26 mouse cellular contexts compared by ENCODE assay signal in genomic region chr8:92834786-92835500, GRCm38 (mm10). TPM values are rescaled to one million over a fixed set of nuclear protein-coding genes. Genes with fewer than 3 reads are reported as not detected.
DNase-seq lines count a peak whose midpoint lies in the region; ATAC-seq and TF ChIP-seq lines count a peak whose summit lies in the region.
"Had no signal": no experiment of that assay in that cellular context is flagged by ENCODE, and none has a peak within 500 bp of the region (broad histone marks: within the 10 kb centered on the region; RNA-seq: fewer than 3 reads in every experiment).

No protein-coding gene starts in this region.

- H3K27ac ChIP-seq in embryonic facial prominence, embryonic 11.5 days (replicated peaks; ENCODE audit: low read depth, low read length) = no peak overlapping the region
- no peak overlapping the region for H3K27ac ChIP-seq in embryonic facial prominence, embryonic 10.5 days (replicated peaks)
- H3K27ac ChIP-seq in lung, embryonic 15.5 days = peak overlapping the region; percentile 29; the same call in 1 of the 2 replicates
- no peak overlapping the region for H3K27ac ChIP-seq in lung, postnatal 0 days (ENCODE audit: low read length)
- no peak overlapping the region for H3K27ac ChIP-seq in forebrain, embryonic 11.5 days (ENCODE audit: low read depth, low read length)
- H3K27ac ChIP-seq: heart, embryonic 13.5 days; hindbrain, embryonic 14.5 days; kidney, embryonic 15.5 days; limb, embryonic 13.5 days; liver, embryonic 15.5 days; midbrain, embryonic 12.5 days; neural tube, embryonic 12.5 days had no signal

- WGBS in embryonic facial prominence, embryonic 11.5 days = 81% methylated on average over 11 of the region's 11 CpGs
- WGBS in embryonic facial prominence, embryonic 10.5 days = 86% methylated on average over 11 of the region's 11 CpGs
- WGBS in lung, embryonic 15.5 days = 75% methylated on average over 11 of the region's 11 CpGs
- WGBS in lung, postnatal 0 days = 72% methylated on average over 11 of the region's 11 CpGs
- WGBS in forebrain, embryonic 11.5 days = 90% methylated on average over 11 of the region's 11 CpGs

- no peak for TF ChIP-seq EP300 in lung, postnatal 0 days (IDR thresholded peaks at IDR 0.05)

- no peak overlapping the region for H3K4me2 ChIP-seq in embryonic facial prominence, embryonic 11.5 days (ENCODE audit: low read depth, low read length)
- H3K4me2 ChIP-seq in lung, embryonic 15.5 days = no peak overlapping the region
- no peak overlapping the region for H3K4me2 ChIP-seq in lung, postnatal 0 days (replicated peaks; ENCODE audit: low read depth, low read length)
- H3K4me2 ChIP-seq in forebrain, embryonic 11.5 days (ENCODE audit: low read depth, low read length, severe bottlenecking) = no peak overlapping the region
- H3K4me2 ChIP-seq: heart, embryonic 13.5 days; hindbrain, embryonic 14.5 days; kidney, embryonic 15.5 days; limb, embryonic 13.5 days; liver, embryonic 15.5 days; midbrain, embryonic 12.5 days; neural tube, embryonic 12.5 days had no signal

- H3K4me3 ChIP-seq in embryonic facial prominence, embryonic 11.5 days (ENCODE audit: low read depth, low read length) = no peak overlapping the region
- H3K4me3 ChIP-seq in embryonic facial prominence, embryonic 10.5 days = no peak overlapping the region
- no peak overlapping the region for H3K4me3 ChIP-seq in lung, embryonic 15.5 days
- no peak overlapping the region for H3K4me3 ChIP-seq in lung, postnatal 0 days (ENCODE audit: low read depth, low read length)
- H3K4me3 ChIP-seq in forebrain, embryonic 11.5 days (ENCODE audit: low read depth, low read length) = no peak overlapping the region
- H3K4me3 ChIP-seq: erythroblast, embryonic 14.5 days; heart, embryonic 13.5 days; kidney, embryonic 15.5 days; limb, embryonic 13.5 days; liver, embryonic 15.5 days; midbrain, embryonic 12.5 days; neural tube, embryonic 12.5 days had no signal

- H3K4me1 ChIP-seq in embryonic facial prominence, embryonic 11.5 days (ENCODE audit: control insufficient read depth, insufficient read depth, low read length) = no peaks in the 10 kb centered on the region
- H3K4me1 ChIP-seq in embryonic facial prominence, embryonic 10.5 days = peaks cover 6% of the 10 kb centered on the region
- peaks cover 13% of the 10 kb centered on the region for H3K4me1 ChIP-seq in lung, embryonic 15.5 days
- H3K4me1 ChIP-seq in lung, postnatal 0 days (ENCODE audit: insufficient read depth, low read depth, low read length) = no peaks in the 10 kb centered on the region
- no peaks in the 10 kb centered on the region for H3K4me1 ChIP-seq in forebrain, embryonic 11.5 days (replicated peaks; ENCODE audit: control insufficient read depth, insufficient read depth, low read length)
- H3K4me1 ChIP-seq: heart, embryonic 13.5 days; kidney, embryonic 15.5 days; liver, embryonic 15.5 days; midbrain, embryonic 12.5 days; neural tube, embryonic 12.5 days had no signal

- H3K27me3 ChIP-seq in embryonic facial prominence, embryonic 11.5 days (ENCODE audit: control insufficient read depth, insufficient read depth, low read length) = no peaks in the 10 kb centered on the region
- H3K27me3 ChIP-seq in embryonic facial prominence, embryonic 10.5 days (replicated peaks; ENCODE audit: low read depth, poor library complexity, severe bottlenecking) = no peaks in the 10 kb centered on the region
- H3K27me3 ChIP-seq in lung, embryonic 15.5 days = no peaks in the 10 kb centered on the region
- H3K27me3 ChIP-seq in lung, postnatal 0 days (replicated peaks; ENCODE audit: insufficient read depth, low read length) = 0 out of 2 replicates have a peak, but pooled peaks cover 5% of the 10 kb centered on the region
- no peaks in the 10 kb centered on the region for H3K27me3 ChIP-seq in forebrain, embryonic 11.5 days (ENCODE audit: control insufficient read depth, insufficient read depth, low read length)
- H3K27me3 ChIP-seq: heart, embryonic 13.5 days; kidney, embryonic 15.5 days; limb, embryonic 13.5 days; liver, embryonic 15.5 days; midbrain, embryonic 12.5 days; neural tube, embryonic 12.5 days had no signal

- no peak for ATAC-seq in embryonic facial prominence, embryonic 11.5 days (replicated peaks; ENCODE audit: insufficient number of reproducible peaks, low FRiP score, low TSS enrichment, low read depth)
- ATAC-seq in lung, embryonic 15.5 days (ENCODE audit: borderline replicate concordance, extremely low read depth, low FRiP score, low TSS enrichment) = no peak
- ATAC-seq in lung, postnatal 0 days = no peak
- ATAC-seq in forebrain, embryonic 11.5 days (replicated peaks; ENCODE audit: low FRiP score) = no peak
- ATAC-seq: forebrain, postnatal 0 days; intestine, postnatal 0 days had no signal

- H3K9me3 ChIP-seq in embryonic facial prominence, embryonic 11.5 days (replicated peaks; ENCODE audit: control insufficient read depth, low read length) = no peaks in the 10 kb centered on the region
- no peaks in the 10 kb centered on the region for H3K9me3 ChIP-seq in embryonic facial prominence, embryonic 10.5 days
- H3K9me3 ChIP-seq in lung, embryonic 15.5 days = no peaks in the 10 kb centered on the region
- H3K9me3 ChIP-seq in lung, postnatal 0 days (ENCODE audit: low read length) = no peaks in the 10 kb centered on the region
- no peaks in the 10 kb centered on the region for H3K9me3 ChIP-seq in forebrain, embryonic 11.5 days (ENCODE audit: control insufficient read depth, low read length)
- H3K9me3 ChIP-seq: heart, embryonic 13.5 days; kidney, embryonic 15.5 days; limb, embryonic 13.5 days; liver, embryonic 15.5 days; midbrain, embryonic 12.5 days; neural tube, embryonic 12.5 days had no signal

- H3K9ac ChIP-seq in embryonic facial prominence, embryonic 11.5 days (replicated peaks; ENCODE audit: low read length) = no peak overlapping the region
- no peak overlapping the region for H3K9ac ChIP-seq in lung, embryonic 15.5 days
- H3K9ac ChIP-seq in lung, postnatal 0 days (replicated peaks; ENCODE audit: low read depth) = no peak overlapping the region
- no peak overlapping the region for H3K9ac ChIP-seq in forebrain, embryonic 11.5 days (ENCODE audit: low read length)
- H3K9ac ChIP-seq: forebrain, postnatal 0 days; heart, embryonic 13.5 days; hindbrain, embryonic 14.5 days; kidney, embryonic 15.5 days; limb, embryonic 13.5 days; liver, embryonic 15.5 days; midbrain, embryonic 12.5 days; neural tube, embryonic 12.5 days had no signal

- peaks cover 9% of the 10 kb centered on the region for H3K36me3 ChIP-seq in embryonic facial prominence, embryonic 11.5 days (replicated peaks; ENCODE audit: control insufficient read depth, insufficient read depth, low read depth, low read length)
- H3K36me3 ChIP-seq in embryonic facial prominence, embryonic 10.5 days (replicated peaks) = peaks cover 99% of the 10 kb centered on the region
- peaks cover 37% of the 10 kb centered on the region for H3K36me3 ChIP-seq in lung, embryonic 15.5 days
- no peaks in the 10 kb centered on the region for H3K36me3 ChIP-seq in lung, postnatal 0 days (ENCODE audit: insufficient read depth, low read length)
- H3K36me3 ChIP-seq in forebrain, embryonic 11.5 days (ENCODE audit: control insufficient read depth, insufficient read depth, low read length) = no peaks in the 10 kb centered on the region
- H3K36me3 ChIP-seq: liver, embryonic 15.5 days had no signal

- DNase-seq in embryonic facial prominence, embryonic 11.5 days (ENCODE audit: low spot score) = peak; percentile 49
- no peak for DNase-seq in embryonic facial prominence, embryonic 10.5 days (ENCODE audit: low spot score)
- no peak for DNase-seq in lung, postnatal 0 days (ENCODE audit: low spot score)
- peak; percentile 89 for DNase-seq in fibroblast of lung, adult 2 months (ENCODE audit: low read depth)
- peak; percentile 79 for DNase-seq in skeletal muscle tissue, adult 2 months (ENCODE audit: low read depth, low spot score)
- no peak for DNase-seq in forebrain, embryonic 11.5 days (ENCODE audit: low spot score)
- no peak for DNase-seq in thymus, adult 18-20 months
- DNase-seq: cerebellum, adult 11 months; cerebellum, postnatal 25 days; embryo, embryonic 11 days; forebrain, postnatal 0 days; heart, postnatal 36 days; lung, postnatal 10 days; right cerebral cortex, adult 18-20 months; spleen, adult 18-20 months; thymus, postnatal 4 days had no signal

- TF ChIP-seq CTCF in lung, postnatal 0 days (IDR thresholded peaks at IDR 0.05) = no peak

RNA-seq across cellular contexts. Expression of gene Mmp2, which starts 7.9 kb away (rescaled TPM):
- polyA plus RNA-seq in embryonic facial prominence, embryonic 11.5 days (2014; fragmentation: Nextera tagmentation; extraction: Ambion mirVana) = 177 and 184 TPM in 2 replicates
- 103 and 120 TPM in 2 replicates for polyA plus RNA-seq in embryonic facial prominence, embryonic 10.5 days (2016; fragmentation: Nextera tagmentation; extraction: Ambion mirVana)
- 241 and 244 TPM in 2 replicates for polyA plus RNA-seq in lung, embryonic 15.5 days (2015; fragmentation: Nextera tagmentation; extraction: Ambion mirVana)
- polyA plus RNA-seq in lung, postnatal 0 days (2015; fragmentation: Nextera tagmentation; extraction: Ambion mirVana) = 161 and 195 TPM in 2 replicates
- 40.4 and 43.9 TPM in 2 replicates for polyA plus RNA-seq in forebrain, embryonic 11.5 days (2014; fragmentation: Nextera tagmentation; extraction: Ambion mirVana)
- polyA plus RNA-seq: erythroblast, embryonic 14.5 days had no signal

RNA-seq across cellular contexts. Expression of gene Lpcat2, which starts 20.2 kb away (rescaled TPM):
- 4.7 and 4.8 TPM in 2 replicates for polyA plus RNA-seq in embryonic facial prominence, embryonic 11.5 days (2014; fragmentation: Nextera tagmentation; extraction: Ambion mirVana)
- 3.1 and 4.3 TPM in 2 replicates for polyA plus RNA-seq in embryonic facial prominence, embryonic 10.5 days (2016; fragmentation: Nextera tagmentation; extraction: Ambion mirVana)
- 7.8 TPM in 2 replicates for polyA plus RNA-seq in lung, embryonic 15.5 days (2015; fragmentation: Nextera tagmentation; extraction: Ambion mirVana)
- 7.6 and 9.4 TPM in 2 replicates for polyA plus RNA-seq in lung, postnatal 0 days (2015; fragmentation: Nextera tagmentation; extraction: Ambion mirVana)
- 3.2 and 3.9 TPM in 2 replicates for polyA plus RNA-seq in forebrain, embryonic 11.5 days (2014; fragmentation: Nextera tagmentation; extraction: Ambion mirVana)

Comparison
In these comparisons a context has a peak if more than half of its experiments do, and no peak if none do; other contexts are left out.
1. DNase-seq: peak in embryonic facial prominence, embryonic 11.5 days (single experiment), fibroblast of lung, adult 2 months (single experiment) and skeletal muscle tissue, adult 2 months (single experiment); none in embryonic facial prominence, embryonic 10.5 days (single experiment), lung, postnatal 0 days (single experiment), forebrain, embryonic 11.5 days (single experiment) and thymus, adult 18-20 months (0 of 2).